Mouse (Mus musculus): Measurements from ENCODE around the gene Atp6v0d1.

- TF ChIP-seq CTCF (IDR thresholded peaks at IDR 0.05; ENCODE audit: low read depth): no peak
- TF ChIP-seq EP300 (IDR thresholded peaks at IDR 0.05; ENCODE audit: low read depth): no peak
Measured at GRCm38 (mm10) chr8:105573427-105573826, 7.6 kb upstream of the Atp6v0d1 start.
